Mouse (Mus musculus): ENCODE results near the gene Inha. TPM values are rescaled to one million over a fixed set of nuclear protein-coding genes. Genes with fewer than 3 reads are reported as not detected.

Inha gene
- total and polyA plus RNA-seq, 2 experiments = 0.53 TPM; not detected in 1

DNA sequence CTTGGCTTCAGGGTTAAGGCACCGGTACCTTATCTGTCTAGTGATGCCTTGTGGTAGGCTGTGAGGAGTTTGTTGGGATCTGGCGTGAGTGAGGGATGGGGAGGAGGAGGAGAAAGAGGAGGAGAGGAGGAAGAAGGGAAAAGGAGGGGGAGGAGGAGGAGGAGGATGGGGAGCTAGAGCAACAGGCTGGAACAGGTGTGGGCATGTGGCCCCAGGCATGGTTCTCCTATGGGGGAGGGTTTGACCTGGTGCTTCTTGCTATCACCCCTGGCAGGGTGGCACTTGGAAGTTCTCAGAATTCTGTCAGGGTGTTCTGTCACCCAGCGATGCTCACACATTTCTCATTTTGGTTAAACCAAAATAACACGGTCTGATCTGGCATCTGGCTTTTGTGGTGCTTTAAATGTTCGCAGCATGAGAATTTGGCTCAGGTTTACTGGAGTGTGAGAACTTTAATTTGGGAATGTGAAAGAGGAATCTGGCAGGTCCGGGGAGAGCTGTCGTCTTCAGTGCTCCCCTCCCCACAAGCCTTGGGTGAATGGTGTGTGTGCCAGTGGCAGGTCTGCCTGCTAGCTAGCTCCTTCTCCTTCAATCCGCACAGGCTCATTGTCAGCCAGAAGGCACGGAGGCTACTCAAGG, 49.4 kb downstream of the Inha start:
- TF ChIP-seq CTCF (IDR thresholded peaks at IDR 0.05; ENCODE audit: low read depth, low read length) = no peak
- no peak for TF ChIP-seq POLR2A (IDR thresholded peaks at IDR 0.05; ENCODE audit: extremely low read depth, insufficient read depth, low read length)
- DNase-seq (ENCODE audit: extremely low read depth, low read depth, low spot score) = no peak
- Histone ChIP-seq H3K27me3 (ENCODE audit: control insufficient read depth, insufficient read depth, low read length) (peaks cover 4% of the 10 kb centered on the region; the same call in 1 of the 2 replicates), H3K4me3 (ENCODE audit: insufficient read depth, low read depth, low read length) (no peak overlapping the region), H3K9ac (ENCODE audit: low read depth, low read length) (no peak overlapping the region), H3K79me2 (ENCODE audit: control insufficient read depth, insufficient read depth, low read length) (no peaks in the 10 kb centered on the region), H3K4me1 (ENCODE audit: control insufficient read depth, insufficient read depth, low read length) (no peaks in the 10 kb centered on the region), H3K27ac (replicated peaks; ENCODE audit: insufficient read depth, low read depth, low read length) (no peak overlapping the region), H3K36me3 (ENCODE audit: control insufficient read depth, insufficient read depth, low read length) (no peaks in the 10 kb centered on the region)
- 87% methylated on average over 9 of the region's 9 CpGs for WGBS

DNA sequence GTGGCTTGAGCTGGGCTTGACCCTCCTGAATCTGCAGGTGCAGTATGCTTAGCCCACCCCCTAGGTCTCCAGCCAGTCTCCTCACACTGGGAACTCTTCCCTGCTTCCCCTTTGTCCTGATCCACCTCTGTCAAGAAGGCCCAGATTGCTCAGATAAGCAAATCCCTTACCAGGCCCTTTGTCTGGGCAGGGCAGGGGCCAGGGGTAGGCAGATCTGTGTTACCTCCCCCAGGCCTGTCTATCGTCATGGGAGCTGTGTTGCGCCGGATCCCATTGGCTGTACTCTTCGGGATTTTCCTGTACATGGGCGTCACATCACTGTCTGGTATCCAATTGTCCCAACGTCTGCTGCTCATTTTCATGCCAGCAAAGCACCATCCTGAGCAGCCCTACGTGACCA, 50.2 kb downstream of the Inha start:
- Histone ChIP-seq H3K36me3 (ENCODE audit: control insufficient read depth, insufficient read depth, low read length) (no peaks in the 10 kb centered on the region), H3K79me2 (ENCODE audit: control insufficient read depth, insufficient read depth, low read length) (no peaks in the 10 kb centered on the region), H3K27me3 (ENCODE audit: control insufficient read depth, insufficient read depth, low read length) (peaks cover 4% of the 10 kb centered on the region; the same call in 1 of the 2 replicates), H3K4me1 (ENCODE audit: control insufficient read depth, insufficient read depth, low read length) (no peaks in the 10 kb centered on the region), H3K9ac (ENCODE audit: low read depth, low read length) (no peak overlapping the region), H3K27ac (replicated peaks; ENCODE audit: insufficient read depth, low read depth, low read length) (no peak overlapping the region), H3K4me3 (ENCODE audit: insufficient read depth, low read depth, low read length) (no peak overlapping the region)
- DNase-seq (ENCODE audit: extremely low read depth, low read depth, low spot score) = no peak
- WGBS = 90% methylated on average over 7 of the region's 7 CpGs
- TF ChIP-seq CTCF (IDR thresholded peaks at IDR 0.05; ENCODE audit: low read depth, low read length) = no peak

GRCm38 (mm10) chr1:75558388-75559178, 51.7 kb downstream of the Inha start:
- WGBS = 84% methylated on average over 18 of the region's 18 CpGs
- Histone ChIP-seq H3K4me1 (ENCODE audit: control insufficient read depth, insufficient read depth, low read length) (no peaks in the 10 kb centered on the region), H3K27me3 (ENCODE audit: control insufficient read depth, insufficient read depth, low read length) (peaks cover 7% of the 10 kb centered on the region; the same call in 1 of the 2 replicates), H3K79me2 (ENCODE audit: control insufficient read depth, insufficient read depth, low read length) (no peaks in the 10 kb centered on the region), H3K4me3 (ENCODE audit: insufficient read depth, low read depth, low read length) (no peak overlapping the region), H3K27ac (replicated peaks; ENCODE audit: insufficient read depth, low read depth, low read length) (no peak overlapping the region), H3K36me3 (ENCODE audit: control insufficient read depth, insufficient read depth, low read length) (no peaks in the 10 kb centered on the region), H3K9ac (ENCODE audit: low read depth, low read length) (no peak overlapping the region)
- no peak for DNase-seq (ENCODE audit: extremely low read depth, low read depth, low spot score)
- no peak for TF ChIP-seq CTCF (IDR thresholded peaks at IDR 0.05; ENCODE audit: low read depth, low read length)
- no peak for TF ChIP-seq POLR2A (IDR thresholded peaks at IDR 0.05; ENCODE audit: extremely low read depth, insufficient read depth, low read length)

- no peak overlapping the region for H3K27ac ChIP-seq (replicated peaks; ENCODE audit: insufficient read depth, low read depth, low read length)
- H3K36me3 ChIP-seq (ENCODE audit: control insufficient read depth, insufficient read depth, low read length) = no peaks in the 10 kb centered on the region
- H3K79me2 ChIP-seq (ENCODE audit: control insufficient read depth, insufficient read depth, low read length) = no peaks in the 10 kb centered on the region
- no peak overlapping the region for H3K4me3 ChIP-seq (ENCODE audit: insufficient read depth, low read depth, low read length)
- peaks cover 7% of the 10 kb centered on the region; the same call in 1 of the 2 replicates for H3K27me3 ChIP-seq (ENCODE audit: control insufficient read depth, insufficient read depth, low read length)
- DNase-seq (ENCODE audit: extremely low read depth, low read depth, low spot score) = peak; percentile 79
- H3K4me1 ChIP-seq (ENCODE audit: control insufficient read depth, insufficient read depth, low read length) = no peaks in the 10 kb centered on the region
- TF ChIP-seq CTCF (IDR thresholded peaks at IDR 0.05; ENCODE audit: low read depth, low read length) (peak; percentile 100), POLR2A (IDR thresholded peaks at IDR 0.05; ENCODE audit: extremely low read depth, insufficient read depth, low read length) (no peak)
- no peak overlapping the region for H3K9ac ChIP-seq (ENCODE audit: low read depth, low read length)
- 12% methylated on average over 17 of the region's 17 CpGs for WGBS
These were observed 52.5 kb downstream of the Inha start for GRCm38 (mm10) chr1:75559212-75559925.

Other genes starting within 250 kb of the Inha start
- under 0.01 and 0.13 TPM in 2 replicates for gene Ptprn, start 242.6 kb upstream of the Inha start, total RNA-seq (2014; rRNA removed)
- gene Ptprn, start 242.6 kb upstream of the Inha start, polyA plus RNA-seq (2012; rRNA removed) = not detected in 2 replicates
- gene Resp18, start 228.7 kb upstream of the Inha start, total RNA-seq (2014; rRNA removed) = 0.28 and 1.5 TPM in 2 replicates
- gene Resp18, start 228.7 kb upstream of the Inha start, polyA plus RNA-seq (2012; rRNA removed) = not detected in 2 replicates
- 89.8 and 102 TPM in 2 replicates for gene Dnpep, start 189.1 kb upstream of the Inha start, total RNA-seq (2014; rRNA removed)
- 106 and 111 TPM in 2 replicates for gene Dnpep, start 189.1 kb upstream of the Inha start, polyA plus RNA-seq (2012; rRNA removed)
- gene Des, start 146.7 kb upstream of the Inha start, total RNA-seq (2014; rRNA removed) = 3.1 and 4.0 TPM in 2 replicates
- 2.4 and 2.5 TPM in 2 replicates for gene Des, start 146.7 kb upstream of the Inha start, polyA plus RNA-seq (2012; rRNA removed)
- gene Speg, start 131.8 kb upstream of the Inha start, total RNA-seq (2014; rRNA removed) = 0.55 and 1.5 TPM in 2 replicates
- 1.7 and 3.4 TPM in 2 replicates for gene Speg, start 131.8 kb upstream of the Inha start, polyA plus RNA-seq (2012; rRNA removed)
- gene Gmppa, start 71.1 kb upstream of the Inha start, total RNA-seq (2014; rRNA removed) = 18.3 and 19.9 TPM in 2 replicates
- 49.8 and 86.4 TPM in 2 replicates for gene Gmppa, start 71.1 kb upstream of the Inha start, polyA plus RNA-seq (2012; rRNA removed)
- gene Asic4, start 56.6 kb upstream of the Inha start, total RNA-seq (2014; rRNA removed) = not detected in 2 replicates
- not detected in 2 replicates for gene Asic4, start 56.6 kb upstream of the Inha start, polyA plus RNA-seq (2012; rRNA removed)
- gene Chpf, start 27.8 kb upstream of the Inha start, total RNA-seq (2014; rRNA removed) = 1.4 and 1.9 TPM in 2 replicates
- 2.9 and 3.4 TPM in 2 replicates for gene Chpf, start 27.8 kb upstream of the Inha start, polyA plus RNA-seq (2012; rRNA removed)
- 0.55 TPM in 1 of 2 replicates, not detected in the other for gene Tmem198, start 27.5 kb upstream of the Inha start, total RNA-seq (2014; rRNA removed)
- gene Tmem198, start 27.5 kb upstream of the Inha start, polyA plus RNA-seq (2012; rRNA removed) = 0.06 and 0.15 TPM in 2 replicates
- gene Obsl1, start 625 bp upstream of the Inha start, total RNA-seq (2014; rRNA removed) = 0.65 and 1.5 TPM in 2 replicates
- gene Obsl1, start 625 bp upstream of the Inha start, polyA plus RNA-seq (2012; rRNA removed) = 0.51 and 1.3 TPM in 2 replicates
- gene Stk11ip, start 14.5 kb downstream of the Inha start, total RNA-seq (2014; rRNA removed) = 3.2 and 3.3 TPM in 2 replicates
- gene Stk11ip, start 14.5 kb downstream of the Inha start, polyA plus RNA-seq (2012; rRNA removed) = 5.4 and 7.8 TPM in 2 replicates
- 0.34 and 0.37 TPM in 2 replicates for gene Slc4a3, start 39.2 kb downstream of the Inha start, total RNA-seq (2014; rRNA removed)
- 0.63 and 0.76 TPM in 2 replicates for gene Slc4a3, start 39.2 kb downstream of the Inha start, polyA plus RNA-seq (2012; rRNA removed)

Measured in liver, adult 2 months (tissue).